Mouse (Mus musculus) limb, embryonic 14.5 days (tissue): Measurements from ENCODE around the gene Mrpl58. TPM values are rescaled to one million over a fixed set of nuclear protein-coding genes. Genes with fewer than 3 reads are reported as not detected.
"Not testable (repeated sequence)": the region's sequence is repeated elsewhere in the genome, so short reads cannot be mapped to it uniquely, and the experiment has no call there.

ENCODE experiments used
- ATAC-seq: fragments of 200-750 bp; cut with Nextera tagmentation; 2 replicates; pipeline ENCODE4 v1.8.0; 2017; ENCODE audit warnings: low read depth, moderate number of reproducible peaks, moderate TSS enrichment; ENCODE audit not compliant: low FRiP score
- DNase-seq: peaks from one replicate; pipeline ENCODE4 v3.0.0-alpha.2; 2015; ENCODE audit warnings: low spot score
- H3K27ac ChIP-seq: fragments of 300-500 bp; sonication (generic); replicated peaks from 2 replicates; pipeline ENCODE4 v1.5.1; 2014; ENCODE audit warnings: low read depth, mild to moderate bottlenecking, low read length, moderate library complexity, mixed read lengths
- H3K27me3 ChIP-seq: fragments of 300-500 bp; sonication (generic); 2 replicates; pipeline ENCODE4 v1.6.1; 2014; ENCODE audit warnings: low read length, mixed read lengths; ENCODE audit not compliant: control insufficient read depth, insufficient read depth
- H3K36me3 ChIP-seq: fragments of 300-500 bp; sonication (generic); 2 replicates; pipeline ENCODE4 v1.6.1; 2014; ENCODE audit warnings: mild to moderate bottlenecking, low read length, moderate library complexity, mixed read lengths; ENCODE audit not compliant: control insufficient read depth, insufficient read depth
- H3K4me1 ChIP-seq: fragments of 300-500 bp; sonication (generic); 2 replicates; pipeline ENCODE4 v1.6.1; 2014; ENCODE audit warnings: antibody characterized with exemption, low read length, mixed read lengths; ENCODE audit not compliant: control insufficient read depth, insufficient read depth
- H3K4me2 ChIP-seq: fragments of 300-500 bp; sonication (generic); replicated peaks from 2 replicates; pipeline ENCODE4 v1.6.1; 2014; ENCODE audit warnings: low read depth, mild to moderate bottlenecking, low read length, moderate library complexity; ENCODE audit not compliant: severe bottlenecking
- H3K4me3 ChIP-seq: fragments of 300-500 bp; sonication (generic); replicated peaks from 2 replicates; pipeline ENCODE4 v1.5.1; 2014; ENCODE audit warnings: low read length
- H3K9ac ChIP-seq: fragments of 300-500 bp; sonication (generic); 2 replicates; pipeline ENCODE4 v1.6.1; 2014; ENCODE audit warnings: mild to moderate bottlenecking, low read depth, low read length, moderate library complexity; ENCODE audit not compliant: severe bottlenecking
- H3K9me3 ChIP-seq: fragments of 300-500 bp; sonication (generic); 2 replicates; pipeline ENCODE4 v1.6.1; 2016; ENCODE audit warnings: low read length; ENCODE audit not compliant: control insufficient read depth
- POLR2A ChIP-seq: fragments of 200-500 bp; IDR thresholded peaks from 2 replicates; pipeline ENCODE4 v1.8.0; 2012; ENCODE audit warnings: inconsistent platforms, mild to moderate bottlenecking, moderate library complexity, borderline replicate concordance; ENCODE audit not compliant: insufficient read depth, insufficient read length; ENCODE audit errors: extremely low read depth
- WGBS: fragments of 180-500 bp; shearing (Covaris S2); extraction: QIAGEN DNeasy Blood & Tissue Kit; methylation state at CpG from one replicate; pipeline ENCODE4 v1.1.7; 2014; 5-methylcytosine and 5-hydroxymethylcytosine counted together
- polyA plus RNA-seq, 2 experiments: library from polyadenylated mRNA; depleted of rRNA in 1 of 2; stranded (reverse) in 1 of 2; unstranded in 1 of 2; fragments of >200 nt; fragmentation: Nextera tagmentation in 1 of 2; extraction: Ambion mirVana in 1 of 2; gene quantifications; 2 replicates each; pipeline versions ENCODE4 v1.2.1 to v1.2.3; 2012 to 2014

The Mrpl58 gene
- polyA plus RNA-seq, 2 experiments = 92.2 to 169 TPM

- Histone ChIP-seq H3K4me3 (0 out of 2 replicates have a peak overlapping the region, but pooled peaks have one; percentile 81), H3K4me1 (peaks cover 18% of the 10 kb centered on the region), H3K4me2 (peak overlapping the region; percentile 79), H3K27me3 (no peaks in the 10 kb centered on the region), H3K36me3 (no peaks in the 10 kb centered on the region), H3K27ac (no peak overlapping the region), H3K9ac (0 out of 2 replicates have a peak overlapping the region, but pooled peaks have one; percentile 88), H3K9me3 (no peaks in the 10 kb centered on the region)
- ATAC-seq = no peak
- TF ChIP-seq POLR2A = no peak
- 51% methylated on average over 16 of the region's 16 CpGs for WGBS
- no peak for DNase-seq
These were observed 19.7 kb upstream of the Mrpl58 start for GRCm38 (mm10) chr11:115383701-115384474.

- no peak for ATAC-seq
These were observed 19.0 kb upstream of the Mrpl58 start for GRCm38 (mm10) chr11:115384587-115384986.

GRCm38 (mm10) chr11:115386859-115387258, 16.7 kb upstream of the Mrpl58 start:
- not testable (repeated sequence) for H3K4me2 ChIP-seq, DNase-seq, H3K27ac ChIP-seq, H3K4me3 ChIP-seq, H3K9ac ChIP-seq, ATAC-seq, H3K9me3 ChIP-seq, H3K27me3 ChIP-seq
- Histone ChIP-seq H3K4me1 (peaks cover 18% of the 10 kb centered on the region), H3K36me3 (peaks cover 12% of the 10 kb centered on the region)
- 78% methylated on average over 3 of the region's 3 CpGs for WGBS

More at GRCm38 (mm10) chr11:115384587-115384986, 19.0 kb upstream of the Mrpl58 start:
- H3K27ac ChIP-seq = no peak overlapping the region
- TF ChIP-seq POLR2A = no peak
- peaks cover 18% of the 10 kb centered on the region for H3K4me1 ChIP-seq
- H3K4me2 ChIP-seq = no peak overlapping the region
- 74% methylated on average over 5 of the region's 5 CpGs for WGBS
- H3K27me3 ChIP-seq = no peaks in the 10 kb centered on the region
- no peak overlapping the region for H3K9ac ChIP-seq
- H3K36me3 ChIP-seq = no peaks in the 10 kb centered on the region
- H3K4me3 ChIP-seq = no peak overlapping the region
- no peaks in the 10 kb centered on the region for H3K9me3 ChIP-seq
- DNase-seq = no peak

GRCm38 (mm10) chr11:115391358-115391757, 12.2 kb upstream of the Mrpl58 start:
- no peak overlapping the region for H3K4me2 ChIP-seq
- no peak overlapping the region for H3K9ac ChIP-seq
- peaks cover 55% of the 10 kb centered on the region for H3K36me3 ChIP-seq
- no peak for DNase-seq
- no peak for TF ChIP-seq POLR2A
- WGBS = 91% methylated on average over 7 of the region's 7 CpGs
- no peak for ATAC-seq
- no peaks in the 10 kb centered on the region for H3K4me1 ChIP-seq
- H3K27me3 ChIP-seq = no peaks in the 10 kb centered on the region
- H3K4me3 ChIP-seq = no peak overlapping the region
- no peaks in the 10 kb centered on the region for H3K9me3 ChIP-seq
- H3K27ac ChIP-seq = no peak overlapping the region

GRCm38 (mm10) chr11:115393721-115394325, 9.7 kb upstream of the Mrpl58 start:
- ATAC-seq = no peak
- Histone ChIP-seq H3K9me3 (no peaks in the 10 kb centered on the region), H3K36me3 (peaks cover 55% of the 10 kb centered on the region), H3K27me3 (no peaks in the 10 kb centered on the region), H3K4me3 (no peak overlapping the region), H3K9ac (no peak overlapping the region), H3K4me2 (no peak overlapping the region; the same call in 1 of the 2 replicates), H3K27ac (no peak overlapping the region), H3K4me1 (no peaks in the 10 kb centered on the region)
- DNase-seq = no peak
- WGBS = 63% methylated on average over 34 of the region's 34 CpGs
- TF ChIP-seq POLR2A = no peak
